Mouse (Mus musculus) embryo, embryonic 11.5 days (tissue): Measurements from ENCODE around the gene Csnk2a1.
"Not testable (repeated sequence)": the region's sequence is repeated elsewhere in the genome, so short reads cannot be mapped to it uniquely, and the experiment has no call there.

ENCODE experiments used
- DNase-seq: peaks from one replicate; pipeline ENCODE4 v3.0.0-alpha.2; 2012; ENCODE audit warnings: low read depth, low spot score

The Csnk2a1 gene

DNA sequence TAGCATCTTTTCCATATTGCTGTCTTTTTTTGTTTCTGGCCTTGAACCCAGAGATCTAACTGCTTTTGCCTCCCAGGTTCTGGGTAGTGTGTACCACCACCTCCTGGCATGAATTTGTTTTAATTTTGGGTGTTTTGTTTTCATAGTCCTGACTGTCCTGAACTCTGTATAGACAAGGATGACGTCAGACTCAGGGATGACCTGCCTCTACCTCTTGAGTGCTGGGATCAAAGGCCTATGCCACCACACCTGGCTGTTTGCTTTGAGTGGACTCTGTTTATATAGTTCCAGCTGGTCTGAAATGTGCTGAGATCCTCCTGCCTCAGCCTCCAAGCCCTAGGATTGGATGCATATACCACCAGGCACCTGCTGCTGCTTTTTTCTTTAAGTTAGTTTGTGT is 11.3 kb downstream of the Csnk2a1 start:
- DNase-seq: no peak

- no peak for DNase-seq
These were observed 13.9 kb downstream of the Csnk2a1 start for GRCm38 (mm10) chr2:152240580-152240979.

DNA sequence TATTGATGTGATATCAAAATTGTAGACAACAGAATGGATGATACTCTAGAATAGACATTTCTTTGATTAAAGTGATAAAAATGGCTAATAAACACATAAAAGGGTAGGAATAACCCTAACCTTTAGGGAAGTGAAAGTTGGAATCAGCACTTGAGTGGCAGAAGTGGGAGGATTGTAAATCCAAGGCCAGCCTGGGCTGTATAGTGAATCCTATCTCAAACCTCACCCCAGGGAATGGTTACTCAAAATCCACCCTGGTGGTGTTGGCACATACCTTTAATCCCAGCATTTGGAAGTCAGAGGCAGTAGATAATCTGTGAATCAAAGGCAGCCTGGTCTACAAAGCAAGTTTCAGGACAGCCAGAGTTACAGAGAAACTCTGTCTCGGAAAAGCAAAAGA is 20.6 kb downstream of the Csnk2a1 start:
- DNase-seq: no peak

DNA sequence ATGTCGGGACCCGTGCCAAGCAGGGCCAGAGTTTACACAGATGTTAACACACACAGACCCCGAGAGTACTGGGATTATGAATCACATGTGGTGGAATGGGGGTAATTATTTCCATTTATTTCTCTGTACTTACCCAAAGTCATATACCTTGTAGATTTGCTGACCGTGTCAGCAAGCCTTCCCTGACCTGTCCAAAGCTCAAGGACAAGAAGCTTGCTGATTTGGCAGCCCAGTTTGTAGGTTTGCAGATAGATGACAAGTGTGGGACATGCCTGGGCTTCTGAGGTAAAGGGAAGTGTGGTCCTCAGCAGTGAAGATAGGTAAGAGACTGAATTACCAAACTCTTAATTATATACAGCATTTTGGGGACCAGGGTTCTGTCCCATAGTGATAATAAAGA is 23.9 kb downstream of the Csnk2a1 start:
- no peak for DNase-seq

- DNase-seq: no peak
These were observed 33.1 kb downstream of the Csnk2a1 start for GRCm38 (mm10) chr2:152259739-152260138.

DNA sequence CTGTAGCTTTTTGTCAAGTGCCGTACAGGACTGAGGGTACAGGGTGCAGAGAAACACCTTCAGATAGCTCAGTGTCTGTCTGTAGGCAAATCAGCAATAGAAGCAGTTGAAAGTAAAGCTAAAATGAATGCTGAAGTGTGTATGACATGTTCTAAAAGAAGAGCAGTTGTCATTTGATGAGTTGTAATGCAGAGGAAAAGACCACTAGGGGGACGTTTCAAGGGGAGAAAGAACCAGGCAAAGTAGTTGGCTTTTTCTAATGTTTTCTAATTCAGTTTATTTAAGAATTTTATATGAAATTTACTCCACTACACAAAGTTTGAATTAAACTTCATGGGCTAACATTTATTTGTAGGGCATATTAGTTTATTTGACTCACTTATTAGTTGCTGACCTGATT is 47.0 kb downstream of the Csnk2a1 start:
- no peak for DNase-seq

DNA sequence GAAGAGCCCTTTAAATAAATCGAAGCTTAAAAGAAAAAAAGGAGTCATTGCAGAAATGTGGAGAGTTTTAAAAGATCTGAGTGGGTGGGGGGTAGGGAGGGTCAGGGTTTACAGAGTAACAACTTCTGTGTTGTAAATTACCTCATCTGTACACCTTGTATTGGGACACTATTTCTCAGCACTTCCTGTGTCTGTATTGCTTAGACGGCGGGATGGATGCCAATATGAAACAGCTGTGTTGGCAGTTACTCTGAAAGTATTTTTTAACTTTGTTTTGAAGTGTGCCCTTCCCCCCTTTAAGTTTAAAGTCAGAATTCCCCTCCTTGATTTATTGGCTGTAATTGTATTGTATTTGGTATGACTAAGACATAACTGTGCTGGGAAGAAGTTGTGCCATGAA is 54.8 kb downstream of the Csnk2a1 start:
- no peak for DNase-seq

- DNase-seq: no peak
These were observed 60.9 kb downstream of the Csnk2a1 start for GRCm38 (mm10) chr2:152287560-152287959.

DNA sequence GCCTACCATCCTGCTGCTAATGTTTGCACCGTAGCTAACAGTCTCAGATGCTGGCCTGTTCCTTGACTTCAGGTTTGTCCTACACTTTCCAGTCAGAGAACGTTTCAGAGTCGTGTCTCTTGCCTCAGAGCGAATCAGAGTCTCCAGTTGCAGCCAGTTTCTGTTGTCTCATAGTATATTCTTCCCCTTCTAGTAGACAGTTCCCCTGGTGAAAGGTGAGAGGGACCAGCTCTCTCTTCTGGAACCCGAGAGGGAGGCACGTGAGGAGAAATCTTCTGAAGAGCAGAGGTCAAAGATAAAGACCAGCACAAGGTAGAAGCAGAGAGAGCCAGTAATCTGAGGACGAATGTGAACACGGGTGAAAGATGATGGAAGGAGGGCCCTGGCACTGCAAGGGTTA is 61.4 kb downstream of the Csnk2a1 start:
- no peak for DNase-seq

GRCm38 (mm10) chr2:152289623-152290022 is 63.0 kb downstream of the Csnk2a1 start:
- not testable (repeated sequence) for DNase-seq

DNA sequence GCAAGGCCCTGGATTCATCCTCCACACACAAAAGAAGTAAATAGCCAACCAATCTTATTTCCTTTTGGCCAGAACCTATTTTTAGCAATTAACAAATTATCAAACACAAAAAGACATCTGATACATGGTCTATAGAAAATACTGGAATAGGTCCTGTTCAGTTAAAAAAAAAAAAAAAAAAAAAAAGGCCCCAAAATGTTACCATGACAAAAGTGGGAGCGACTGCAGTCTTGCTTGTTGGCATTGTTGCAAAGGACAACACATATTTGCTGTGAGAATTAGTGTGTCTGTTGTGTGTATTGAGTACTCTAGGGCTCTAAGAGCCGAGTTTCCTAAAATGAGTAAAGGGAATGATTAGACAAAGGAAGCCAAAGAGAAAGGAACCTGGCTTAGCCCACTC is 65.8 kb downstream of the Csnk2a1 start:
- no peak for DNase-seq

DNA sequence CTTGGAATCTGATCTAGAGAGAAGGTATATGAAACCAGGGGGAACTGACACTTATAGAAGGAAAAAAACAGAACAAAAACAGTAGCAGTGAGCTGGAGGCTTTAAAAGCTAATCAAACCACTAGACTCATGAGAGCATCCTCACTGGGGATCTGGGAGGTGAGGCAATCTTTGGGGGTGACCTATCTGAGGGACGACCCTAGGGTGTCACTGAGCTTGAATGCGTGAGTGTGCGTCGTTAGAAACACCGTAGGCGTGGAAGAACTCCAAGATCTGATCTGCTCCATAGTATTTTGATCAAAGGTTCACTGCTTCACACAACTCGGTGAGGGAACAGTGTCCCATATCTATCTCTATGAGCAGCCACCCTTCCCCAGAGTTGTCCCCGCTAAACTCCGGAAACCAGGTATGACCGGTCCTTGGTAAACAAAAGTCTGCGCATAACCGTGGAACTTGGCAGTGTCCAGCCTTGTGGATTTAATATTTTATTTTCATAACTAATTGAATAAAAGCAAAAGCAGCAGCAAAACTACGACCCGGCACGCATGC is 66.6 kb downstream of the Csnk2a1 start:
- DNase-seq: no peak

DNA sequence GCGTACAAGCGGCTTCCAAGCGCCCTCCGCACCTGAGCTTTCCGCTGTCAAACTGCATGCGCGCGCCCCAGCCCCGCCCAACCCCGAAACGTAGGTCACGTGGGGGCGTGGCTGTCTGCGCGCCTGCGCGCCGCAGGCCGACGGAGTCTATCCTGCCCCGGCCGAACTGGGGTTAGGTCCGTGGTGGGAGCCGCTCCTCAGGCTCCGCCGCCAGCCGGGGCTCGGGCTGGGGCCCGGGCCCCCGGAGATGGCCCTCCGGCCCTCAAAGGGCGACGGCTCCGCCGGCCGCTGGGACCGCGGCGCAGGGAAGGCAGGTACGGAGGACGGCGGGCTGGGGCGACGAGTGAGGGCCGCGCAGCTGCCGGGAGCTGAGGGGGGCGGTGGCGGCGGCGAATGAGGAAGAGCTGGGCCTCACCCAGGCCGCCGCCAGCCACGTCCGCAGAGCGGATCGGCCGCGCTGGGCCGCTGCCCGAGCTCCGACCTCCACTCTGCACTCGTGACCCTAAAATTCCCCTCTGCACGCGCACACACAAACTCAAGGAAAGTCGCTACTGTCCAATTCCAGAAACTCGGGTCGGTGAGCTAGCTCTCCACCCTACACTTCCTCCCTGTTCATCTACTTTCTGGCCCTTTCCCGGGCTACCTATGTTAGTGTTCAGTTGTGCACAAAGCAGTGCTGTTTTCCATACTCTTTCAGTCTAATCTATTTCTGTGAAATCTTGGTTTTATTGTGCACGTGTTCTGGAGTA is 67.3 kb downstream of the Csnk2a1 start, which contains the start of gene Tbc1d20:
Gene Tbc1d20, plus strand, starts transcription at position 102 of the 749 bp plus-strand sequence.
- DNase-seq: peak; percentile 90

DNA sequence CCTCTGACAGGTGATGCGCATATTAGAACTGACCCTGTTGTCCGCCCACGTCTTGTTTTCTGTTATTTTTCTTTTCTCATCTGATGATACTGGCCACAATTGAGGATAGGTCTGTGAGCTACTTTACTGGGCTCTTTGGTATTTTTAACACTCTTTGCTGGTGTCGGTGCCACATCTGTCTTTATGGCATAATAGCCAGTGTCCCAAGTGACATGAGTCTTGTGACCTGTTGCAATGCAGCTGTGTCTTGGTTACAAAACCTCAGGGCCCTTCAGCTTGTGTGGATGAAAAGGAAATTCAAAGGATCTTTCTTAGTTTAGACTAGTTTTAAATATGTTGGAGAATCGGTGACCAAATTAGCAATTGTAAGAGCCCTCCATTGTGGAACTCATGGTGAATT is 67.9 kb downstream of the Csnk2a1 start:
- DNase-seq: no peak

DNA sequence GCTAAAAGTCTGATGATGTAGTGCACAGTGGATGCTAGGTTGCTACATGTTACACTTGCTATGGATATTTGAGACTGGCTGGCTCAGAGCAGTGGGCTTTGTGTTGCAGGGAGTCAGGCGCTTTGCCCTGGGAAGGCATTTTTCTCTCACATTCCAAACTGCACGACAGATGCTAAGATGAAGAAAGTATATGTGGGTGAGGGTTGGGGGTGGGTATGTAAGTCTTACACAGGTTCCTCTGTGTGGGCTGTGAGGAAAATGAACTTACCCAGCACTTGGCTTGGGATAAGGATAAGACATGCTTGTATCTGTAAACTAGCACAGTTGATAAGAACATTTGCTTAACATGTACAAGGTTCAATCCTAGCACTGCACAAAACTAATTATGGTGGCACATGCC is 76.2 kb downstream of the Csnk2a1 start:
- DNase-seq: no peak

GRCm38 (mm10) chr2:152303781-152304180 is 77.1 kb downstream of the Csnk2a1 start:
- DNase-seq: no peak

DNA sequence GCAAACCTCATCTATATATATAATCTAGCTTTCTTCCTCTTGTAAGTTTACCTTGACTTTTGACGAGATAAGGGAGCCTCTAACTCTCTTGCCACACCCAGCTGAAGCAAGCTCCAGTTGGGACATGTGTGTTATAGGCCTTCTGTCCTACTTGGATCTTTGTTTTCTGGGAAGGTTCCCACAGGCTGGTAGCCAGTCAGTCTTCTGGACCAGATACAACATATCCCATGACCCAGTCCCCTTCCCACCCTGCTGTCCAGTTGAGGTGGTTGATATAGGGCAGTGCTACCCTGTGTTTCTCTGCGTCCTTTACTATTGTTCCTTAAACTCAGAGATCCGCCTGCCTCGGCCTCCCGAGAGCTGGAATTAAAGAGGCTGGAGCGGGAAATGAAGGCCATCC is 78.8 kb downstream of the Csnk2a1 start:
- no peak for DNase-seq

GRCm38 (mm10) chr2:152307186-152307585 is 80.5 kb downstream of the Csnk2a1 start:
- DNase-seq: no peak

- DNase-seq: no peak
These were observed 86.4 kb downstream of the Csnk2a1 start for GRCm38 (mm10) chr2:152312996-152313395.

DNA sequence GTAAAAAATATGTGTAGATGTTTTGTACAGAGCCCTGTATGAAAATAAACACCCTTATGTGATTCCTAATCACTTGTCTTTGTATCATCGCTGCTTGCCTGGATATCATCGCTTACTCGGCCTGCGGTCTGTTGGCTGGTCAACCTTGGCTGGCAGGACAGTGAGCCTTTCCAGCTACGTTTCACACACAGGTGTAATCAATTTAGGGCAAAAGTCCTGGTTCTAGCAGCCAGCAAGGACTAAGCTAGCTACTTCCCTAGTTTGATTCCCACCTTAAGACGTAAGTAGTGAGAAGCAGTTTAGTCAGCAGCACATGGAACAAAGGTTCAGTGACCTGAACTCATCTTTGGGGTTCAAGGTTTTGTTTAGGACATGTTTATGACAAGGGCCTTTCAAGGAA is 87.3 kb downstream of the Csnk2a1 start:
- DNase-seq: no peak

- no peak for DNase-seq
These were observed 90.4 kb downstream of the Csnk2a1 start for GRCm38 (mm10) chr2:152317054-152317453.

DNA sequence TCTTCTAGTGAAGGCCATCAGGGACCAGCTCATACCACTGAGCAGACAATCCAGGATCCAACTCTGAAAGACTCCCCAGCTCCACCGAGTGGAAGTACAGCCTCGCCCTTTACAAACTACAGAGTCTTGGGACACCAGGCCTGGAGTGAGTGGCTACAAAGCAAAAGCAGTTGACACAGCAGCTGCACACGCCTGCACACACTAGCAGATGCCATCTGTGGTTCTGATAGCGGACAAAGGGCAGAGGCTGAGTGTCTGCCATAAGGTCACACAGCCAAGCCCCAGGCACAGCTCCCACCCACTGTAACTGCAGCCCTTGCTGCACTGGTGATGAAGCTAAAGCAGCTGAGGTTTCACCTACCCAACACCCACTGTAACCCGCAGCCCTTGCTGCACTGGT is 94.9 kb downstream of the Csnk2a1 start:
- no peak for DNase-seq

GRCm38 (mm10) chr2:152322198-152322597 is 95.6 kb downstream of the Csnk2a1 start:
- DNase-seq: no peak

DNA sequence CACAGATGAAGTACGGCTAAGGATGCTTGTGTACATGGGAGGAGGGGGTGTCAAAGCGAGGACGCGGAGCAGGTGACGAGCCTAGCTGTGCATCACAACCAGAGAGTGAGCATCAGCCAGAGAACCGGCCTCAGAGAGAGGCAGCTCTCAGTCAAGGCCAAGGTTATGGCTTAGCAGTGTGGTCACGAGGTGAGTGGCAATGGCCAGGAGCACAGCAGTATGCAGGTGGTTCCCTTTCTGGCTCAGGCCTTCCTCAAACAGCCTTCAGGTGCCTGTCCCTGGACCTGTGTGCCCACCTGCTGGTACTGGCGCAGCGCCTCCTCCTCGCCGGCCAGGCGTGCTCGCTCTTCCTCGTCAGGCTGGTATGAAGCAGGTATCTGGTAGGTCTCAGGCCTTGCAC is 97.3 kb downstream of the Csnk2a1 start:
- no peak for DNase-seq
